Mouse (Mus musculus): ENCODE measurements around the gene Hdhd5.

GRCm38 (mm10) chr6:120532594-120532993 is 1.5 kb upstream of the Hdhd5 start:
- TF ChIP-seq USF1 (IDR thresholded peaks at IDR 0.05; ENCODE audit: low read depth): no peak
- no peak for TF ChIP-seq CTCF (IDR thresholded peaks at IDR 0.05; ENCODE audit: control insufficient read depth, insufficient read depth, insufficient read length)
- no peak for TF ChIP-seq MYOG (IDR thresholded peaks at IDR 0.05; ENCODE audit: control insufficient read depth, extremely low read depth, insufficient read length)
- TF ChIP-seq MAX (IDR thresholded peaks at IDR 0.05): no peak

All from C2C12 (cell line).